ENCODE assay signal across 8 mouse cellular contexts in the genomic region with DNA sequence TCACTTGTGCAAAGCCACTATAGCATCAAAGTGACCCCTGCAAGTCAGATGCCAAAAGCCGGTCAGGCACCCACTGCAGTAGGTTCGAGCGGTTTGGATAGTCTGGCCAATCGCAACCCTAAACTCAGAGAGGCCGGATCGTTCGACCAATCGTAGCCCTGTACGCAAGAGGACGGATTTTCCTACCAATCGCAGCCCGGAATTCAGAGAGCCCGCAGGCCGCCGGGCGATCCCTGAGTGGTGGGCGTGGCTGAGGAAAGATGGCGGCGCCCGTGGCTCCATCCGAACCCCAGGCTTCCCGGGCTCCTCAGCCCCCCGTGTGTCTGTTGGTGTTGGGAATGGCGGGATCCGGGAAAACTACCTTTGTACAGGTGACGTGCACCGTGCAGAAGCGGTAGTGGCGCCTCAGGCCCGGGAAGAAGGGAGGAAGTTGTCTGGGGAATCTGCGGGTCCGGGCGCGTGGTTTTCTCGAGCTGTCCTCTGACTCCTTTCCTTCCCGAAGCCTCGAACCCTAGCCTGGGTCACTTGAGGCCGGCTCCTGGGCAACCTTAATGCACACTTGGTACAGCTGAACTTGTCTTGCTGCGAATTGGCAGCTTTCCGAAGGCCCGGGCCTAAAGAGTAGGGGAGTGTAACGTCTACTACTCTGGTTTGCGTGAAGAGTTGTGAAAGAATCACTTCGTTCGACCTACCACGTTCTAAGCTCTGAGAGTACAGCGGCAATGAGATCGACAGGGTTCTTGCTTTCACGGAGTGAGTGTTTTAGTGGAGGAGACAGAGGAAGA. TPM values are rescaled to one million over a fixed set of nuclear protein-coding genes. Genes with fewer than 3 reads are reported as not detected.
DNase-seq lines count a peak whose midpoint lies in the region; ATAC-seq and TF ChIP-seq lines count a peak whose summit lies in the region.

A gene (plus strand): TSS at position 229 of the 785 bp plus-strand sequence.

- H3K9ac ChIP-seq in MEL (ENCODE audit: control insufficient read depth, low read depth, low read length, poor library complexity, severe bottlenecking), result peak within 1 kb of the TSS; percentile 82
- peak within 1 kb of the TSS; percentile 53 for H3K9ac ChIP-seq in forebrain, postnatal 0 days
- H3K9ac ChIP-seq in lung, embryonic 15.5 days, result peak within 1 kb of the TSS; percentile 68

- H3K4me2 ChIP-seq in forebrain, postnatal 0 days (ENCODE audit: low read depth), result peak within 1 kb of the TSS; percentile 71
- peak within 1 kb of the TSS; percentile 80 for H3K4me2 ChIP-seq in lung, embryonic 15.5 days

- TF ChIP-seq POLR2A in MEL (IDR thresholded peaks at IDR 0.05; ENCODE audit: control insufficient read depth in 1 of 2, insufficient read depth in 1 of 2, low read depth in 1 of 2, low read length in 2 of 2, poor library complexity in 1 of 2), result peak; percentile 93 to 95
- TF ChIP-seq POLR2A in cerebellum, adult 2 months (IDR thresholded peaks at IDR 0.05; ENCODE audit: borderline replicate concordance, insufficient read depth, low read length), result peak; percentile 56; the same call in 1 of the 2 replicates

- peak; percentile 99 for DNase-seq in MEL (ENCODE audit: low read depth, low spot score)
- peak; percentile 89 to 93 for DNase-seq in cerebellum, adult 2 months
- DNase-seq in forebrain, postnatal 0 days, result peak; percentile 95
- DNase-seq in heart, postnatal 4 days, result peak; percentile 92
- peak; percentile 91 to 92 for DNase-seq in layer of hippocampus, adult 8-10 months (ENCODE audit: low spot score in 2 of 2)
- DNase-seq in ovary, adult 18-20 months (ENCODE audit: low spot score), result peak; percentile 81
- peak; percentile 89 for DNase-seq in thymus, postnatal 0 days (ENCODE audit: low spot score)

- no peak for TF ChIP-seq EP300 in MEL (IDR thresholded peaks at IDR 0.05; ENCODE audit: low read depth in 1 of 2, low read length in 2 of 2)

- no peaks in the 10 kb centered on the region; a peak in 1 of 4 replicates for H3K27me3 ChIP-seq in MEL (ENCODE audit: control insufficient read depth in 1 of 2, insufficient read depth in 2 of 2, low read length in 2 of 2)
- H3K27me3 ChIP-seq in cerebellum, adult 2 months (ENCODE audit: control insufficient read depth, insufficient read depth, low read length), result no peaks in the 10 kb centered on the region
- H3K27me3 ChIP-seq in forebrain, postnatal 0 days (ENCODE audit: insufficient read depth, low read length), result no peaks in the 10 kb centered on the region
- H3K27me3 ChIP-seq in lung, embryonic 15.5 days, result no peaks in the 10 kb centered on the region

- no peak for TF ChIP-seq RAD21 in MEL (IDR thresholded peaks at IDR 0.05; ENCODE audit: low read depth, low read length)

- H3K4me3 ChIP-seq in MEL (ENCODE audit: control insufficient read depth in 1 of 2, insufficient read depth in 1 of 2, low read depth in 2 of 2, low read length in 2 of 2), result peak within 1 kb of the TSS; percentile 71 to 96
- peak within 1 kb of the TSS; percentile 100 for H3K4me3 ChIP-seq in cerebellum, adult 2 months (replicated peaks; ENCODE audit: insufficient read depth, low read depth, low read length)
- peak within 1 kb of the TSS; percentile 61 for H3K4me3 ChIP-seq in forebrain, postnatal 0 days (ENCODE audit: low read depth, low read length)
- H3K4me3 ChIP-seq in lung, embryonic 15.5 days, result peak within 1 kb of the TSS; percentile 81

- ATAC-seq in forebrain, postnatal 0 days, result peak; percentile 100
- ATAC-seq in lung, embryonic 15.5 days (ENCODE audit: borderline replicate concordance, extremely low read depth, low FRiP score, low TSS enrichment), result peak; percentile 100

- H3K36me3 ChIP-seq in MEL (ENCODE audit: control insufficient read depth in 1 of 2, insufficient read depth in 2 of 2, low read length in 2 of 2), result peaks cover 10 to 11% of the 10 kb centered on the region in 2 experiments
- H3K36me3 ChIP-seq in forebrain, postnatal 0 days (ENCODE audit: insufficient read depth), result peaks cover 29% of the 10 kb centered on the region
- peaks cover 29% of the 10 kb centered on the region for H3K36me3 ChIP-seq in lung, embryonic 15.5 days

- under 1% methylated on average over 49 of the region's 49 CpGs for WGBS in cerebellum, adult 2 months
- 2% methylated on average over 48 of the region's 49 CpGs for WGBS in forebrain, postnatal 0 days
- under 1% methylated on average over 49 of the region's 49 CpGs for WGBS in lung, embryonic 15.5 days

- no peak for TF ChIP-seq CTCF in MEL (IDR thresholded peaks at IDR 0.05 in 2 of 3, conservative IDR thresholded peaks at IDR 0.05 in 1 of 3; ENCODE audit: control insufficient read depth in 1 of 3, insufficient read depth in 1 of 3, low read depth in 2 of 3, low read length in 3 of 3, poor library complexity in 1 of 3, severe bottlenecking in 1 of 3)
- TF ChIP-seq CTCF in cerebellum, adult 2 months (IDR thresholded peaks at IDR 0.05; ENCODE audit: borderline replicate concordance, insufficient read depth, low read depth, low read length), result no peak
- no peak for TF ChIP-seq CTCF in forebrain, postnatal 0 days (IDR thresholded peaks at IDR 0.05; ENCODE audit: low read depth)

- peaks cover 13% of the 10 kb centered on the region for H3K79me2 ChIP-seq in MEL (ENCODE audit: control insufficient read depth, insufficient read depth, low read length, poor library complexity)

- H3K27ac ChIP-seq in MEL (ENCODE audit: control insufficient read depth, low read depth, low read length), result peak within 1 kb of the TSS; percentile 13
- peak within 1 kb of the TSS; percentile 78 for H3K27ac ChIP-seq in cerebellum, adult 2 months (ENCODE audit: insufficient read depth, low read length)
- no peak within 1 kb of the TSS for H3K27ac ChIP-seq in forebrain, postnatal 0 days (ENCODE audit: low read depth, low read length)
- H3K27ac ChIP-seq in lung, embryonic 15.5 days, result no peak within 1 kb of the TSS

- peaks cover 3 to 10% of the 10 kb centered on the region in 2 experiments; a peak in 3 of 4 replicates for H3K4me1 ChIP-seq in MEL (ENCODE audit: control insufficient read depth in 1 of 2, insufficient read depth in 2 of 2, low read length in 2 of 2)
- no peaks in the 10 kb centered on the region for H3K4me1 ChIP-seq in cerebellum, adult 2 months (ENCODE audit: control insufficient read depth, insufficient read depth, low read length)
- 0 out of 2 replicates have a peak, but pooled peaks cover 4% of the 10 kb centered on the region for H3K4me1 ChIP-seq in forebrain, postnatal 0 days (ENCODE audit: insufficient read depth)
- peaks cover 15% of the 10 kb centered on the region for H3K4me1 ChIP-seq in lung, embryonic 15.5 days

- H3K9me3 ChIP-seq in MEL (replicated peaks; ENCODE audit: insufficient read depth, low read length), result no peaks in the 10 kb centered on the region
- H3K9me3 ChIP-seq in forebrain, postnatal 0 days (ENCODE audit: low read length), result no peaks in the 10 kb centered on the region
- no peaks in the 10 kb centered on the region for H3K9me3 ChIP-seq in lung, embryonic 15.5 days

TF ChIP-seq in MEL, 35 proteins besides CTCF, POLR2A, EP300 and RAD21:
- no peak for TF ChIP-seq TAL1 (IDR thresholded peaks at IDR 0.05; ENCODE audit: low read length)
- TF ChIP-seq RCOR1 (IDR thresholded peaks at IDR 0.05; ENCODE audit: low read depth, low read length), result no peak
- TF ChIP-seq KAT2A (conservative IDR thresholded peaks at IDR 0.05; ENCODE audit: low read depth, low read length), result no peak; the same call in 1 of the 2 replicates
- TF ChIP-seq MXI1 (IDR thresholded peaks at IDR 0.05; ENCODE audit: low read depth, low read length), result peak; percentile 99
- TF ChIP-seq GATA1 (IDR thresholded peaks at IDR 0.05; ENCODE audit: low read depth, low read length), result no peak
- TF ChIP-seq TCF12 (IDR thresholded peaks at IDR 0.05; ENCODE audit: low read depth, low read length), result peak; percentile 46; the same call in 1 of the 2 replicates
- TF ChIP-seq ELF1 (IDR thresholded peaks at IDR 0.05; ENCODE audit: low read depth, low read length), result 0 out of 2 replicates have a peak, but pooled peaks have one; percentile 14
- peak; percentile 67 for TF ChIP-seq TBP (IDR thresholded peaks at IDR 0.05; ENCODE audit: low read depth, low read length)
- TF ChIP-seq MAZ (IDR thresholded peaks at IDR 0.05; ENCODE audit: low read depth, low read length), result no peak
- peak; percentile 83 for TF ChIP-seq HCFC1 (IDR thresholded peaks at IDR 0.05; ENCODE audit: low read depth, low read length)
- TF ChIP-seq MAX (IDR thresholded peaks at IDR 0.05; ENCODE audit: low read length), result peak; percentile 52
- TF ChIP-seq POLR2AphosphoS2 (IDR thresholded peaks at IDR 0.05; ENCODE audit: low read length), result peak; percentile 81
- TF ChIP-seq BHLHE40 (IDR thresholded peaks at IDR 0.05; ENCODE audit: borderline replicate concordance, low read depth, low read length), result no peak
- TF ChIP-seq NELFE (IDR thresholded peaks at IDR 0.05; ENCODE audit: low read depth, low read length), result peak; percentile 95
- TF ChIP-seq JUND (IDR thresholded peaks at IDR 0.05; ENCODE audit: low read depth, low read length), result no peak
- TF ChIP-seq POLR2AphosphoS5 (IDR thresholded peaks at IDR 0.05; ENCODE audit: borderline replicate concordance, low read depth, low read length), result no peak
- TF ChIP-seq USF1 (IDR thresholded peaks at IDR 0.05; ENCODE audit: low read depth, low read length), result no peak; the same call in 1 of the 2 replicates
- peak; percentile 95 for TF ChIP-seq SIN3A (IDR thresholded peaks at IDR 0.05; ENCODE audit: low read length)
- peak; percentile 53; the same call in 1 of the 2 replicates for TF ChIP-seq CHD2 (IDR thresholded peaks at IDR 0.05; ENCODE audit: low read length)
- TF ChIP-seq E2F4 (IDR thresholded peaks at IDR 0.05; ENCODE audit: borderline replicate concordance, low read depth, low read length), result no peak
- peak; percentile 67 for TF ChIP-seq ZMIZ1 (IDR thresholded peaks at IDR 0.05; ENCODE audit: low read depth, low read length)
- peak; percentile 79 for TF ChIP-seq MYC (IDR thresholded peaks at IDR 0.05; ENCODE audit: low read depth, low read length)

RNA-seq across cellular contexts. Expression of the gene that starts here (rescaled TPM):
- total RNA-seq in MEL (2012; rRNA removed), result 59.0 and 75.6 TPM in 2 replicates
- 100 to 1,000 TPM in 1 of 2 experiments, not detected in 1; 125 TPM for polyA plus RNA-seq in MEL (2012; ENCODE audit: insufficient read depth in 1 of 2, insufficient read length in 2 of 2, low read depth in 1 of 2, low replicate concordance in 2 of 2, missing spikeins in 1 of 2)
- polyA plus RNA-seq in cerebellum, adult 2 months (2012; rRNA removed), result 24.8 and 26.7 TPM in 2 replicates
- total RNA-seq in forebrain, postnatal 0 days (2014; rRNA removed), result 36.6 and 40.4 TPM in 2 replicates
- polyA plus RNA-seq in forebrain, postnatal 0 days (2015; fragmentation: Nextera tagmentation; extraction: Ambion mirVana), result 65.9 and 68.4 TPM in 2 replicates
- 10 to 100 TPM; 25.9 to 28.3 TPM for total RNA-seq in heart, postnatal 4 days (2021)
- total RNA-seq in layer of hippocampus, adult 8-10 months (2022), result 10 to 100 TPM; 31.1 to 39.7 (median 35.2) TPM
- 57.2 and 63.8 TPM in 2 replicates for polyA plus RNA-seq in lung, embryonic 15.5 days (2015; fragmentation: Nextera tagmentation; extraction: Ambion mirVana)
- 35.4 and 35.6 TPM in 2 replicates for polyA plus RNA-seq in thymus, postnatal 0 days (2015; fragmentation: Nextera tagmentation; extraction: Ambion mirVana)

Comparison
In these comparisons a context has a peak if more than half of its experiments do, and no peak if none do; other contexts are left out.
1. H3K27ac ChIP-seq: peak in MEL (single experiment) and cerebellum, adult 2 months (single experiment); none in forebrain, postnatal 0 days (single experiment) and lung, embryonic 15.5 days (single experiment).
2. Peak in every context shown above with its lines, with median percentiles within 50 percentile points of each other: DNase-seq, H3K4me3 ChIP-seq and H3K9ac ChIP-seq.